Mouse (Mus musculus): ENCODE results near the gene Atxn1.
A peak's percentile ranks its signal among the peaks of the same experiment; 100 is the strongest.

- TF ChIP-seq CTCF (IDR thresholded peaks at IDR 0.05): no peak
- 0 out of 2 replicates have a peak, but pooled peaks have one; percentile 32 for TF ChIP-seq EP300 (IDR thresholded peaks at IDR 0.05)
These were observed 40.3 kb downstream of the Atxn1 start for GRCm38 (mm10) chr13:45924555-45924954.

All from lung, postnatal 0 days (tissue).